Mouse (Mus musculus) brain, embryonic 14.5 days (tissue): ENCODE results near the gene N4bp3.

Experiments
- CTCF ChIP-seq: fragments of 200-500 bp; IDR thresholded peaks from 2 replicates; pipeline ENCODE4 v1.5.1; 2012; ENCODE audit warnings: inconsistent platforms, mild to moderate bottlenecking, moderate library complexity, borderline replicate concordance; ENCODE audit not compliant: insufficient read depth, insufficient read length; ENCODE audit errors: extremely low read depth
- POLR2A ChIP-seq: fragments of 200-500 bp; IDR thresholded peaks from 2 replicates; pipeline ENCODE4 v1.6.1; 2012; ENCODE audit warnings: mild to moderate bottlenecking, inconsistent platforms, borderline replicate concordance; ENCODE audit not compliant: poor library complexity, insufficient read depth, insufficient read length, severe bottlenecking; ENCODE audit errors: extremely low read depth

GRCm38 (mm10) chr11:51615129-51615528 is 35.5 kb downstream of the N4bp3 start:
- TF ChIP-seq CTCF (no peak), POLR2A (no peak)
